Mouse (Mus musculus) CH12.LX (cell line): ENCODE results near the gene Slc45a3.

Experiments used
- CTCF ChIP-seq, 2 experiments: IDR thresholded peaks in 1 of 2; conservative IDR thresholded peaks in 1 of 2; 2 replicates each; pipeline ENCODE4 v1.5.1; 2011 to 2012; ENCODE audit warnings: low read depth in 2 of 2, low read length in 2 of 2, improper control_type of control experiment in 1 of 2, inconsistent platforms in 1 of 2, mild to moderate bottlenecking in 1 of 2, moderate library complexity in 1 of 2
- ETS1 ChIP-seq: conservative IDR thresholded peaks from 2 replicates; pipeline ENCODE4 v1.6.1; 2012; ENCODE audit warnings: low read depth, mild to moderate bottlenecking, inconsistent platforms, low read length, improper control_type of control experiment, moderate library complexity
- KAT2A ChIP-seq: IDR thresholded peaks from 2 replicates; pipeline ENCODE4 v1.6.1; 2012; ENCODE audit warnings: low read length, improper control_type of control experiment, inconsistent platforms; ENCODE audit not compliant: insufficient replicate concordance
- ZNF384 ChIP-seq: IDR thresholded peaks from 2 replicates; pipeline ENCODE4 v1.6.1; 2012; ENCODE audit warnings: low read depth, low read length, improper control_type of control experiment, inconsistent platforms

GRCm38 (mm10) chr1:132010632-132011501 is 48.1 kb downstream of the Slc45a3 start:
- TF ChIP-seq CTCF (conservative IDR thresholded peaks at IDR 0.05 in 1 of 2, IDR thresholded peaks at IDR 0.05 in 1 of 2; ENCODE audit: low read depth in 2 of 2, low read length in 2 of 2) (no peak), ETS1 (peak; percentile 80), ZNF384 (peak; percentile 62), KAT2A (0 out of 2 replicates have a peak, but pooled peaks have one; percentile 49)
